Mouse (Mus musculus): ENCODE measurements at regions not wholly inside any gene's neighbourhood (a gene's known extent, or its start where the extent isn't known, plus 50 kb on each side); places are given as distances from the start of the nearest gene placed in this dataset.
A peak's percentile ranks its signal among the peaks of the same experiment; 100 is the strongest.

- in situ Hi-C loops (cut with MboI; ENCODE audit: low pct_ligation_motif_present, low pct_unique_long_range_greater_than_20kb, low sequenced_read_pairs) (no loop called here), dilution Hi-C loops (cut with MboI; ENCODE audit: extremely low pct_ligation_motif_present, extremely low pct_unique_long_range_greater_than_20kb, low sequenced_read_pairs) (no loop called here)
- no peaks in the 10 kb centered on the region for H3K36me3 ChIP-seq (replicated peaks in 1 of 2; ENCODE audit: control insufficient read depth in 1 of 2, insufficient read depth in 1 of 2, low read length in 1 of 2)
Observed at GRCm38 (mm10) chr16:75672112-75672511, 79.5 kb downstream of the Rbm11 start.

GRCm38 (mm10) chr16:75675871-75676270 is 83.2 kb downstream of the Rbm11 start:
- H3K9ac ChIP-seq (ENCODE audit: insufficient read depth, low read depth), result no peak overlapping the region
- TF ChIP-seq NRF1 (IDR thresholded peaks at IDR 0.05; ENCODE audit: low read depth, low read length) (no peak), ZNF384 (IDR thresholded peaks at IDR 0.05; ENCODE audit: low read depth, low read length) (no peak), EP300 (IDR thresholded peaks at IDR 0.05; ENCODE audit: low read length) (no peak), PAX5 (IDR thresholded peaks at IDR 0.05; ENCODE audit: low read length) (no peak), ZKSCAN1 (IDR thresholded peaks at IDR 0.05; ENCODE audit: borderline replicate concordance, low read depth, low read length) (no peak), CTCF (conservative IDR thresholded peaks at IDR 0.05 in 1 of 2, IDR thresholded peaks at IDR 0.05 in 1 of 2; ENCODE audit: low read depth in 2 of 2, low read length in 2 of 2) (peak; percentile 17 to 72; a peak in 2 of 4 replicates), SMC3 (IDR thresholded peaks at IDR 0.05; ENCODE audit: low read depth, low read length) (peak; percentile 49), RAD21 (IDR thresholded peaks at IDR 0.05; ENCODE audit: low read depth, low read length) (peak; percentile 79)
- H3K36me3 ChIP-seq (replicated peaks in 1 of 2; ENCODE audit: control insufficient read depth in 1 of 2, insufficient read depth in 1 of 2, low read length in 1 of 2), result no peaks in the 10 kb centered on the region
- H3K27me3 ChIP-seq (replicated peaks), result no peaks in the 10 kb centered on the region
- in situ Hi-C loops (cut with MboI; ENCODE audit: low pct_ligation_motif_present, low pct_unique_long_range_greater_than_20kb, low sequenced_read_pairs) (loop anchor here (25.0 kb wide), 1 partner anchor 1236 kb away; no protein-coding TSS in a partner anchor), dilution Hi-C loops (cut with MboI; ENCODE audit: extremely low pct_ligation_motif_present, extremely low pct_unique_long_range_greater_than_20kb, low sequenced_read_pairs) (no loop called here)
- no peaks in the 10 kb centered on the region for H3K79me2 ChIP-seq (replicated peaks; ENCODE audit: control insufficient read depth, extremely low read depth, insufficient read depth, poor library complexity, severe bottlenecking)
- H3K4me1 ChIP-seq (ENCODE audit: control insufficient read depth in 1 of 2, insufficient read depth in 2 of 2), result no peaks in the 10 kb centered on the region
- H3K9me3 ChIP-seq (replicated peaks; ENCODE audit: low read length), result peaks cover 25% of the 10 kb centered on the region
- no peak overlapping the region for H3K4me2 ChIP-seq (ENCODE audit: insufficient read depth, low read depth, poor library complexity, severe bottlenecking)
- no peak overlapping the region for H3K27ac ChIP-seq (ENCODE audit: insufficient read depth, low read depth)
- peak; percentile 45 for DNase-seq (ENCODE audit: extremely low read depth)
- no peak overlapping the region for H3K4me3 ChIP-seq (replicated peaks in 1 of 3; ENCODE audit: low read depth in 2 of 3, low read length in 2 of 3, poor library complexity in 1 of 3)

More at GRCm38 (mm10) chr16:75672112-75672511, 79.5 kb downstream of the Rbm11 start:
- no peak overlapping the region for H3K9ac ChIP-seq (ENCODE audit: insufficient read depth, low read depth)
- H3K9me3 ChIP-seq (replicated peaks; ENCODE audit: low read length), result peaks cover 32% of the 10 kb centered on the region
- H3K27me3 ChIP-seq (replicated peaks), result no peaks in the 10 kb centered on the region
- H3K4me3 ChIP-seq (replicated peaks in 1 of 3; ENCODE audit: low read depth in 2 of 3, low read length in 2 of 3, poor library complexity in 1 of 3), result no peak overlapping the region
- H3K79me2 ChIP-seq (replicated peaks; ENCODE audit: control insufficient read depth, extremely low read depth, insufficient read depth, poor library complexity, severe bottlenecking), result no peaks in the 10 kb centered on the region
- no peak overlapping the region for H3K27ac ChIP-seq (ENCODE audit: insufficient read depth, low read depth)
- H3K4me2 ChIP-seq (ENCODE audit: insufficient read depth, low read depth, poor library complexity, severe bottlenecking), result no peak overlapping the region
- DNase-seq (ENCODE audit: extremely low read depth), result no peak
- H3K4me1 ChIP-seq (ENCODE audit: control insufficient read depth in 1 of 2, insufficient read depth in 2 of 2), result no peaks in the 10 kb centered on the region
- no peak for TF ChIP-seq MAFK (IDR thresholded peaks at IDR 0.05; ENCODE audit: insufficient replicate concordance, low read length)
- TF ChIP-seq KAT2A (IDR thresholded peaks at IDR 0.05; ENCODE audit: insufficient replicate concordance, low read length), result no peak
- no peak for TF ChIP-seq CTCF (conservative IDR thresholded peaks at IDR 0.05 in 1 of 2, IDR thresholded peaks at IDR 0.05 in 1 of 2; ENCODE audit: low read depth in 2 of 2, low read length in 2 of 2)
- no peak for TF ChIP-seq ZKSCAN1 (IDR thresholded peaks at IDR 0.05; ENCODE audit: borderline replicate concordance, low read depth, low read length)
- TF ChIP-seq POLR2A (IDR thresholded peaks at IDR 0.05; ENCODE audit: low read depth, low read length), result no peak

- dilution Hi-C loops (cut with MboI; ENCODE audit: extremely low pct_ligation_motif_present, extremely low pct_unique_long_range_greater_than_20kb, low sequenced_read_pairs) (no loop called here), in situ Hi-C loops (cut with MboI; ENCODE audit: low pct_ligation_motif_present, low pct_unique_long_range_greater_than_20kb, low sequenced_read_pairs) (loop anchor here (25.0 kb wide), 1 partner anchor 1235 kb away; no protein-coding TSS in a partner anchor)
- Histone ChIP-seq H3K4me1 (ENCODE audit: control insufficient read depth in 1 of 2, insufficient read depth in 2 of 2) (no peaks in the 10 kb centered on the region), H3K9me3 (replicated peaks; ENCODE audit: low read length) (peaks cover 21% of the 10 kb centered on the region), H3K9ac (ENCODE audit: insufficient read depth, low read depth) (no peak overlapping the region), H3K79me2 (replicated peaks; ENCODE audit: control insufficient read depth, extremely low read depth, insufficient read depth, poor library complexity, severe bottlenecking) (no peaks in the 10 kb centered on the region), H3K4me3 (replicated peaks in 1 of 3; ENCODE audit: low read depth in 2 of 3, low read length in 2 of 3, poor library complexity in 1 of 3) (no peak overlapping the region), H3K27me3 (replicated peaks) (no peaks in the 10 kb centered on the region), H3K36me3 (replicated peaks in 1 of 2; ENCODE audit: control insufficient read depth in 1 of 2, insufficient read depth in 1 of 2, low read length in 1 of 2) (no peaks in the 10 kb centered on the region), H3K27ac (ENCODE audit: insufficient read depth, low read depth) (no peak overlapping the region), H3K4me2 (ENCODE audit: insufficient read depth, low read depth, poor library complexity, severe bottlenecking) (no peak overlapping the region)
- TF ChIP-seq ZKSCAN1 (IDR thresholded peaks at IDR 0.05; ENCODE audit: borderline replicate concordance, low read depth, low read length) (no peak), EP300 (IDR thresholded peaks at IDR 0.05; ENCODE audit: low read length) (no peak), MAX (IDR thresholded peaks at IDR 0.05; ENCODE audit: low read length) (no peak), MXI1 (IDR thresholded peaks at IDR 0.05; ENCODE audit: low read depth, low read length) (no peak), SIN3A (IDR thresholded peaks at IDR 0.05; ENCODE audit: low read length) (no peak), UBTF (IDR thresholded peaks at IDR 0.05; ENCODE audit: low read depth, low read length) (no peak), HCFC1 (IDR thresholded peaks at IDR 0.05; ENCODE audit: low read depth, low read length) (no peak), POLR2A (IDR thresholded peaks at IDR 0.05; ENCODE audit: low read depth, low read length) (no peak), SMC3 (IDR thresholded peaks at IDR 0.05; ENCODE audit: low read depth, low read length) (no peak), RCOR1 (conservative IDR thresholded peaks at IDR 0.05; ENCODE audit: low read depth, low read length) (no peak), BHLHE40 (IDR thresholded peaks at IDR 0.05; ENCODE audit: low read depth, low read length) (no peak), E2F4 (IDR thresholded peaks at IDR 0.05; ENCODE audit: insufficient replicate concordance, low read depth, low read length) (no peak), PAX5 (IDR thresholded peaks at IDR 0.05; ENCODE audit: low read length) (no peak), ZC3H11A (IDR thresholded peaks at IDR 0.05; ENCODE audit: low read depth, low read length) (no peak), NRF1 (IDR thresholded peaks at IDR 0.05; ENCODE audit: low read depth, low read length) (no peak), IRF4 (IDR thresholded peaks at IDR 0.05; ENCODE audit: low read depth, low read length) (no peak), TCF12 (IDR thresholded peaks at IDR 0.05; ENCODE audit: low read depth, low read length) (no peak), MAFK (IDR thresholded peaks at IDR 0.05; ENCODE audit: insufficient replicate concordance, low read length) (no peak), ETS1 (conservative IDR thresholded peaks at IDR 0.05; ENCODE audit: low read depth, low read length) (no peak), USF2 (conservative IDR thresholded peaks at IDR 0.05; ENCODE audit: low read depth, low read length) (no peak)
- no peak for DNase-seq (ENCODE audit: extremely low read depth)
Observed at GRCm38 (mm10) chr16:75677180-75677579, 84.5 kb downstream of the Rbm11 start.
